Mouse (Mus musculus): ENCODE measurements around the gene Zic5. TPM values are rescaled to one million over a fixed set of nuclear protein-coding genes. Genes with fewer than 3 reads are reported as not detected.
A peak's percentile ranks its signal among the peaks of the same experiment; 100 is the strongest.

The Zic5 gene
- polyA plus RNA-seq, 1 experiment = 18.6 TPM

GRCm38 (mm10) chr14:122472161-122472560 lies 6.7 kb upstream of the Zic5 start:
- TF ChIP-seq CTCF (IDR thresholded peaks at IDR 0.05; ENCODE audit: borderline replicate concordance, extremely low read depth, insufficient read depth, insufficient read length) = no peak
- no peak for TF ChIP-seq POLR2A (IDR thresholded peaks at IDR 0.05; ENCODE audit: borderline replicate concordance, extremely low read depth, insufficient read depth, insufficient read length, poor library complexity, severe bottlenecking)
- peak; percentile 77 for DNase-seq (ENCODE audit: low read depth)

- DNase-seq (ENCODE audit: low read depth) = peak; percentile 73
- TF ChIP-seq CTCF (IDR thresholded peaks at IDR 0.05; ENCODE audit: borderline replicate concordance, extremely low read depth, insufficient read depth, insufficient read length) (no peak), POLR2A (IDR thresholded peaks at IDR 0.05; ENCODE audit: borderline replicate concordance, extremely low read depth, insufficient read depth, insufficient read length, poor library complexity, severe bottlenecking) (no peak)
These were observed 6.1 kb upstream of the Zic5 start for GRCm38 (mm10) chr14:122471449-122472085.

GRCm38 (mm10) chr14:122468971-122469755 lies 3.7 kb upstream of the Zic5 start:
- TF ChIP-seq POLR2A (IDR thresholded peaks at IDR 0.05; ENCODE audit: borderline replicate concordance, extremely low read depth, insufficient read depth, insufficient read length, poor library complexity, severe bottlenecking) (no peak), CTCF (IDR thresholded peaks at IDR 0.05; ENCODE audit: borderline replicate concordance, extremely low read depth, insufficient read depth, insufficient read length) (no peak)
- peak; percentile 69 for DNase-seq (ENCODE audit: low read depth)

GRCm38 (mm10) chr14:122467926-122468841 lies 2.7 kb upstream of the Zic5 start:
- TF ChIP-seq POLR2A (IDR thresholded peaks at IDR 0.05; ENCODE audit: borderline replicate concordance, extremely low read depth, insufficient read depth, insufficient read length, poor library complexity, severe bottlenecking) = no peak
- no peak for TF ChIP-seq CTCF (IDR thresholded peaks at IDR 0.05; ENCODE audit: borderline replicate concordance, extremely low read depth, insufficient read depth, insufficient read length)
- DNase-seq (ENCODE audit: low read depth) = peak; percentile 69

GRCm38 (mm10) chr14:122466756-122467362 lies 1.4 kb upstream of the Zic5 start:
- DNase-seq (ENCODE audit: low read depth) = peak; percentile 50
- TF ChIP-seq CTCF (IDR thresholded peaks at IDR 0.05; ENCODE audit: borderline replicate concordance, extremely low read depth, insufficient read depth, insufficient read length) (no peak), POLR2A (IDR thresholded peaks at IDR 0.05; ENCODE audit: borderline replicate concordance, extremely low read depth, insufficient read depth, insufficient read length, poor library complexity, severe bottlenecking) (no peak)

GRCm38 (mm10) chr14:122465931-122466490 lies 534 bp upstream of the Zic5 start:
- TF ChIP-seq POLR2A (IDR thresholded peaks at IDR 0.05; ENCODE audit: borderline replicate concordance, extremely low read depth, insufficient read depth, insufficient read length, poor library complexity, severe bottlenecking) (no peak), CTCF (IDR thresholded peaks at IDR 0.05; ENCODE audit: borderline replicate concordance, extremely low read depth, insufficient read depth, insufficient read length) (no peak)
- DNase-seq (ENCODE audit: low read depth) = peak; percentile 32

GRCm38 (mm10) chr14:122464351-122464762 lies 1.1 kb downstream of the Zic5 start:
- TF ChIP-seq CTCF (IDR thresholded peaks at IDR 0.05; ENCODE audit: borderline replicate concordance, extremely low read depth, insufficient read depth, insufficient read length) = no peak
- no peak for DNase-seq (ENCODE audit: low read depth)

- peak; percentile 74 for DNase-seq (ENCODE audit: low read depth)
These were observed 1.6 kb downstream of the Zic5 start for GRCm38 (mm10) chr14:122463734-122464341.

- DNase-seq (ENCODE audit: low read depth) = peak; percentile 49
- TF ChIP-seq POLR2A (IDR thresholded peaks at IDR 0.05; ENCODE audit: borderline replicate concordance, extremely low read depth, insufficient read depth, insufficient read length, poor library complexity, severe bottlenecking) (no peak), CTCF (IDR thresholded peaks at IDR 0.05; ENCODE audit: borderline replicate concordance, extremely low read depth, insufficient read depth, insufficient read length) (no peak)
These were observed 2.3 kb downstream of the Zic5 start for GRCm38 (mm10) chr14:122463080-122463691.

GRCm38 (mm10) chr14:122462689-122463079 lies 2.8 kb downstream of the Zic5 start:
- DNase-seq (ENCODE audit: low read depth) = peak; percentile 27
- TF ChIP-seq POLR2A (IDR thresholded peaks at IDR 0.05; ENCODE audit: borderline replicate concordance, extremely low read depth, insufficient read depth, insufficient read length, poor library complexity, severe bottlenecking) (no peak), CTCF (IDR thresholded peaks at IDR 0.05; ENCODE audit: borderline replicate concordance, extremely low read depth, insufficient read depth, insufficient read length) (no peak)

All from brain, embryonic 14.5 days (tissue).